Mouse (Mus musculus) fibroblast of lung, adult 2 months (primary cell): ENCODE data around the gene Rfx2.

ENCODE experiments used
- DNase-seq: peaks from one replicate; pipeline ENCODE4 v3.0.0-alpha.2; 2011; ENCODE audit warnings: low read depth

The Rfx2 gene

GRCm38 (mm10) chr17:56753452-56753851 lies 77.4 kb downstream of the Rfx2 start:
- no peak for DNase-seq

DNA sequence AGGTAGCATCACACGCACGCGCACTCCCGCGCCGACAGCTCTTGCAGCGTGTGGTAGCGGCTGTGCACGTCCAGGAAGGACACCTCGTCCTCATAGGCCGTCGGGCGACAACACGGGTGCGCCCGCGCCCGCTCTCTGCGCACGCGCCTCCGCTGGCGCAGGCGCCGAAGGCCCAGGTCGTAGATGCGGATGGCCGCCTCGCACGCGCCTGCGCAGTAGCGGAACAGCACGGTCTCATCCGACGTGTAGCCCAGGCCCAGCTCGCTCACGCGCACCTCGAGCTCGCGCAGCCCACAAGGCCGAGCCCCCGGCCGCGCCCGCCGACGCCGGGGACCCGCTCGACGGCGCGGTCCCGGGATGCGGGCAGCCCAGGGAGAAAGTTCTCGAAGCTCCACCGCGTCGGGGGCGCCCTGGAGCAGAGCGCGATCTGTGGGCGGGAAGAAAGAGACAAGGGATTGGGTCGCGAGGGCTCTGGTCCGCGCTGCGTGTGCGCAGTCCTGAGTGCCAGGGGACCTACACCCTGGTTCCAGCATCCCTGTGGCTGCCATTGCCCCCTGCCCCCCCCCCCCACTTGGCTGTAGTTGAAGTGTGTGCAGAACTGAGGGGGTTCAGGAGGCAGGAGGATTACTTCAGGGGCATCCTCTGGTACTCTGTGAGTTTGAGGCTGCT lies 79.3 kb downstream of the Rfx2 start:
- DNase-seq: no peak

GRCm38 (mm10) chr17:56744173-56744572 lies 86.6 kb downstream of the Rfx2 start:
- no peak for DNase-seq

GRCm38 (mm10) chr17:56740788-56741160 lies 90.0 kb downstream of the Rfx2 start:
- no peak for DNase-seq

GRCm38 (mm10) chr17:56740118-56740787 lies 90.6 kb downstream of the Rfx2 start:
- DNase-seq: no peak

GRCm38 (mm10) chr17:56738221-56738620 lies 92.6 kb downstream of the Rfx2 start:
- DNase-seq: no peak

GRCm38 (mm10) chr17:56736534-56736933 lies 94.3 kb downstream of the Rfx2 start:
- DNase-seq: no peak

DNA sequence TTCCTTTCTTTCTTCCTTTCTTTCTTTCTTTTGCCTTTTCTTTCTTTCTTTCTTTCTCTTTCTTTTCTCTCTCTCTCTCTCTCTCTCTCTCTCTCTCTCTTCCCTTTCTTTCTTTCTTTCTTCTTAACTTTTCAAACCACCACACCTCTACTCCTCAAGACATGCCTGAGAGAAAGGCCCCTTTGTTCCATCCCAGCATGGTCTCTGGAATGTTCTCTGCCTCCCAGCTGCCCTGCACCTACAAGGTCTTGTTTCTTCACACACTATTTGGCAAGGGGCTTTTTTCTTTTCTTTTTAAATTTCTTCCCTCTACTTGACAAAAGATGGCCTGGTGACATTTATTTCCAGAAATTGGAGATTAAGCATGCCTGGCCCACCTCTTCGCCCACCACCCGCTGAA lies 101.2 kb downstream of the Rfx2 start:
- DNase-seq: no peak

DNA sequence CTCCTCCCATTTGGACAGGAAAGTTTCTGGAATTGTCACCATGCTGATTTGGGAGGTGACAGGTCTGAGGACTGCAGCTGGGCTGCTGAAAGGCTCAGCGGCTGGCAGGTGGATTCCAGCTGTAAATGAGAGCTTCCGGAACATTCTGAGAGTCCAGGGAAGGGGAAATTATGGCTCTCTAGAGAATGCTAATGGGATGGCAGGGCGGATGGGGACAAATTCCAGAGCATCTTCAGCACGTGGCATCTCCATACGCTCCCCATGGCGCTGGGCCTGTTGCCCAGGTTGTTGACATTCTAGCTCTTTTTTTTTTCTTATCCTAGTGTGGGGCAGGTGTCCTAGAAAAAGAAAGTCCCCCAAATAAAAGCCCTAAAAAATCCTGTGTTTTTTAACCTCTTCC lies 101.7 kb downstream of the Rfx2 start:
- DNase-seq: no peak

DNA sequence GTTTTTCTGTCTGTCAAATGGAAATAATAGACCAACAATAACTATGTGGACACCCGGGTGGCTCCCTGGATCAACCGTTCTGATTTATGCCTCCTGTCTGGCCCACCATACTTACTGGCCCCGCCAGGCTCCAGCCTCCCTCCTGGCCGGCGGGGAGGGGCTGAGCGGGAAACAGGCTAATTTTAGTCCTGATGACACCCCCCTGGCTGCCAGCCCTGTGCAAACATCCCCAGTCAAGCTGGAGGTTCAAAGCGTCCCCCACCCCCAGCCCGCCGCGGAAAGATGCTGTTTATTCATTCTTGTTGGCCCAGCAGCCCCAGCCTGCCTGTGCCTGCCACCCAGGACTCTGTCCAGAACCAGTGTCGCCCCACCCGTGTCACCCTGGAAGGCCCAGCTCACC lies 102.7 kb downstream of the Rfx2 start:
- peak; percentile 7 for DNase-seq

- DNase-seq: no peak
Observed at GRCm38 (mm10) chr17:56727659-56728058, 103.2 kb downstream of the Rfx2 start.

DNA sequence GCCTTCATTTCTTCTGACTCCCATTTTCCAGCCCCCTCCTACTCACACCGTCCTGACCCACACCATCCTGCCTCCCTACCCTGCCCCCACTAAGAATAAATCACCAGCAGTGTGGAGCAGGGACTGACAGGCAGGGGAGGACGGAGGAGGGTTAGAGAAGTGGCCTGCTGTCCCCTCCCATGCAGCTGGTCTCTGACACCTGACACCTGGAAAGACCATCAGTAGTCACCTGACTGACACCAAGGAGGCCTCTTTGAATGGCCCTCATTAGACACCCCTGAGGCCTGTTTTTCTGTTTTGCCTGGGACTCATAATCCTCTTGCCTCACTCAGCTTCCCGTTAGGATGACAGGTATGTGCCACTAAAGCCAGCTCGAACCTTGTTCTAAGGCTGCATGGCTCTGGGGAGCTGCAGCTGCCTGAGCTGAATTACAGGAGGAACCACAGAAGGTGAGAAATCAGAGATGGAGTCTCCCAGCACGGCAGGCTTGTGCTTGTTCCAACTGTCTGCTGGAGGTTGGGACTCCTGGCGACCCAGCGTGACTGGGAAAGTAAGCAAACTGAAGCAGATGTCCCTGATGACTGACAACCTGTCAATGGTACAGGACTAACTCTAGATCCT lies 103.7 kb downstream of the Rfx2 start:
- no peak for DNase-seq
